Comparison of ENCODE assay signal across 8 mouse cellular contexts in genomic region chr9:47829204-47829603, GRCm38 (mm10).
DNase-seq lines count a peak whose midpoint lies in the region; ATAC-seq and TF ChIP-seq lines count a peak whose summit lies in the region.

No protein-coding gene starts in this region.

- no peak for DNase-seq in heart, postnatal 36 days
- DNase-seq in brain, embryonic 14.5 days (ENCODE audit: low read depth) = peak; percentile 44
- no peak for DNase-seq in midbrain, embryonic 11.5 days (ENCODE audit: low spot score, missing footprints)
- no peak for DNase-seq in adrenal gland, adult (ENCODE audit: inconsistent age in 2 of 2, low spot score in 1 of 2)
- DNase-seq in gastrocnemius, postnatal 4 days (ENCODE audit: low spot score in 2 of 2) = no peak

- intact Hi-C loops in heart, postnatal 36 days (cut with DNase I) = no loop called here

- 36% methylated on average over 10 of the region's 10 CpGs for WGBS in heart, embryonic 14.5 days
- WGBS in forebrain, embryonic 15.5 days = 40% methylated on average over 10 of the region's 10 CpGs
- WGBS in midbrain, embryonic 11.5 days = 44% methylated on average over 10 of the region's 10 CpGs

- peak overlapping the region; percentile 18 to 26; a peak in 2 of 4 replicates for H3K4me3 ChIP-seq in heart, embryonic 14.5 days (ENCODE audit: control insufficient read depth in 1 of 2, insufficient read depth in 1 of 2, low read depth in 1 of 2, low read length in 2 of 2)
- peak overlapping the region; percentile 25 for H3K4me3 ChIP-seq in forebrain, embryonic 15.5 days
- H3K4me3 ChIP-seq in midbrain, embryonic 11.5 days (ENCODE audit: low read depth, low read length) = peak overlapping the region; percentile 14; the same call in 1 of the 2 replicates

- no peak for TF ChIP-seq CTCF in brain, embryonic 14.5 days (IDR thresholded peaks at IDR 0.05; ENCODE audit: borderline replicate concordance, extremely low read depth, insufficient read depth, insufficient read length)

- no peaks in the 10 kb centered on the region for H3K27me3 ChIP-seq in heart, embryonic 14.5 days (ENCODE audit: control insufficient read depth, insufficient read depth, low read length)
- H3K27me3 ChIP-seq in forebrain, embryonic 15.5 days = no peaks in the 10 kb centered on the region
- no peaks in the 10 kb centered on the region for H3K27me3 ChIP-seq in midbrain, embryonic 11.5 days (ENCODE audit: control insufficient read depth, insufficient read depth, low read length)

- H3K27ac ChIP-seq in heart, embryonic 14.5 days (replicated peaks in 1 of 2; ENCODE audit: control insufficient read depth in 1 of 2, insufficient read depth in 1 of 2, low read depth in 2 of 2, low read length in 2 of 2) = no peak overlapping the region
- 0 out of 2 replicates have a peak overlapping the region, but pooled peaks have one; percentile 6 for H3K27ac ChIP-seq in forebrain, embryonic 15.5 days (replicated peaks)
- H3K27ac ChIP-seq in midbrain, embryonic 11.5 days (ENCODE audit: low read depth, low read length) = no peak overlapping the region

- 0 out of 2 replicates have a peak overlapping the region, but pooled peaks have one; percentile 25 for H3K9ac ChIP-seq in heart, embryonic 14.5 days (ENCODE audit: low read length)
- H3K9ac ChIP-seq in forebrain, embryonic 15.5 days (replicated peaks) = no peak overlapping the region
- peak overlapping the region; percentile 45 for H3K9ac ChIP-seq in midbrain, embryonic 11.5 days (ENCODE audit: low read length)

- H3K36me3 ChIP-seq in heart, embryonic 14.5 days (ENCODE audit: control insufficient read depth, insufficient read depth, low read length) = no peaks in the 10 kb centered on the region
- no peaks in the 10 kb centered on the region for H3K36me3 ChIP-seq in forebrain, embryonic 15.5 days
- no peaks in the 10 kb centered on the region for H3K36me3 ChIP-seq in midbrain, embryonic 11.5 days (ENCODE audit: control insufficient read depth, insufficient read depth, low read length)

- H3K4me1 ChIP-seq in heart, embryonic 14.5 days (ENCODE audit: control insufficient read depth in 2 of 2, insufficient read depth in 2 of 2, low read length in 2 of 2) = peaks cover 2 to 9% of the 10 kb centered on the region in 2 experiments; a peak in 3 of 4 replicates
- peaks cover 33% of the 10 kb centered on the region for H3K4me1 ChIP-seq in forebrain, embryonic 15.5 days
- H3K4me1 ChIP-seq in midbrain, embryonic 11.5 days (ENCODE audit: control insufficient read depth, insufficient read depth, low read length) = peaks cover 29% of the 10 kb centered on the region

- ATAC-seq in heart, embryonic 14.5 days (ENCODE audit: insufficient number of reproducible peaks, insufficient read depth, low FRiP score, low read depth) = no peak
- ATAC-seq in forebrain, embryonic 15.5 days (replicated peaks) = no peak
- no peak for ATAC-seq in midbrain, embryonic 11.5 days (ENCODE audit: low FRiP score)
- no peak for ATAC-seq in activated CD4-positive, CD25-positive, alpha-beta regulatory T cell, adult 4 months

- TF ChIP-seq POLR2A in brain, embryonic 14.5 days (IDR thresholded peaks at IDR 0.05; ENCODE audit: borderline replicate concordance, extremely low read depth, insufficient read depth, insufficient read length, poor library complexity, severe bottlenecking) = no peak

- peak overlapping the region; percentile 57 for H3K4me2 ChIP-seq in heart, embryonic 14.5 days (ENCODE audit: low read length)
- H3K4me2 ChIP-seq in forebrain, embryonic 15.5 days (replicated peaks) = peak overlapping the region; percentile 39
- peak overlapping the region; percentile 43 for H3K4me2 ChIP-seq in midbrain, embryonic 11.5 days

- no peaks in the 10 kb centered on the region for H3K9me3 ChIP-seq in heart, embryonic 14.5 days (ENCODE audit: control insufficient read depth, low read length)
- no peaks in the 10 kb centered on the region for H3K9me3 ChIP-seq in forebrain, embryonic 15.5 days
- H3K9me3 ChIP-seq in midbrain, embryonic 11.5 days (ENCODE audit: control insufficient read depth, low read length) = no peaks in the 10 kb centered on the region
